Mouse (Mus musculus) layer of hippocampus, postnatal 36 days (tissue): ENCODE measurements around the gene Celf5. TPM values are rescaled to one million over a fixed set of nuclear protein-coding genes. Genes with fewer than 3 reads are reported as not detected.

Experiments used
- DNase-seq, 2 experiments: peaks; one replicate each; pipeline ENCODE4 v3.0.0; 2022
- total RNA-seq, 2 experiments: library from RNA; stranded (reverse); gene quantifications; 2 replicates each; pipeline ENCODE4 v1.2.3; 2021

The Celf5 gene
- total RNA-seq, 2 experiments from 2014 or later = 273 to 281 TPM

DNA sequence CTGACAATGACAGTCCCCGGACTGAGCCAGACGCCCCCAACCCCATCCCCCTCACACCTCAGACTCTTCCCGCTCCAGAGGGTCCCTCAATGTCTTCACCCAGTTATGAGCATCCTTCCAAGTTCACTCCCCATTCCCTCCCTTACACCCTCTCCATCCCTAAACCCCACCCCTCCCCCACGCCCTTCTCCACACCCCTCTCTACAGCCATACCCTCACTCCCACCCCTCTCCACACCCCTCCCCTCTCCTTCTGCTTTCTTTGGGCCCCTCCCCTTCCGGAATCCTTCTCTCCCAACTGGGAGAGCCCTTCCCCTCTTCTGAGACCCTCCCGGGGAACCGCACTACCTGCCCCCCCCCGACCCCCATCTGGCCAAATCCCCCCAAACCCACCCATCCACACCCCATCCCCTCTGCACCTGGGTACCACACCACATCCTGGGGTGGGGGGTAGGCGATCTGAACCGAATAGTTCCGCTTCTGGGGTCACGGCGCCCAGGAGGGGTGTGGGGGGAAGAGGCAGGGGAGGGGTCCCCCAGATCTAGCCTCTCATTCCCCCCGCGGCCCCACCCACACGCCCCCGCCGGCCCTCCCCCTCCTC, 10.0 kb downstream of the Celf5 start:
- no peak for DNase-seq

GRCm38 (mm10) chr10:81470454-81470853, 12.1 kb downstream of the Celf5 start:
- no peak for DNase-seq

DNA sequence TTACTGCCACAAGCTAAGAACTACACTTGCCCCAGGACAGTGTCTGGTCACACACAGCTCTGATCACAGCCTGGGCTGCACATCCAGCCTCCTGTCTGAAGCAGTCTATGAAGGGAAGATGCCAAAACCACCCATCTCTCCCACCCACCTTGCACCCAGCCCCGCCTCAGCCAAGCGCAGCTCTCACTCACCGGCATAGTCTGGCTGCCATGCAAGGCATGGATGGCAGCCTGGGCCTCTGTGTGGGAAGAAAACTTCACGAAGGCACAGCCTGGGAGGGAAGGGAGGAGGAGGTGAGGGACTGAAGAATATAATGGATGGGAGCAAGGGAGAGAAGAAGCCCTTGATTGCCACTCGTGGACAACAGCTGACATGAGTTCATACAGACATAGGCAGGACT, 13.3 kb downstream of the Celf5 start:
- DNase-seq = peak in 1 of 2 experiments; percentile 55

GRCm38 (mm10) chr10:81467670-81468235, 14.8 kb downstream of the Celf5 start:
- DNase-seq = peak in 1 of 2 experiments; percentile 18

GRCm38 (mm10) chr10:81466881-81467280, 15.6 kb downstream of the Celf5 start:
- peak in 1 of 2 experiments; percentile 4 for DNase-seq

GRCm38 (mm10) chr10:81466066-81466465, 16.4 kb downstream of the Celf5 start:
- peak in 1 of 2 experiments; percentile 1 for DNase-seq

- peak; percentile 3 to 4 for DNase-seq
These were observed 17.3 kb downstream of the Celf5 start for GRCm38 (mm10) chr10:81465265-81465645.

DNA sequence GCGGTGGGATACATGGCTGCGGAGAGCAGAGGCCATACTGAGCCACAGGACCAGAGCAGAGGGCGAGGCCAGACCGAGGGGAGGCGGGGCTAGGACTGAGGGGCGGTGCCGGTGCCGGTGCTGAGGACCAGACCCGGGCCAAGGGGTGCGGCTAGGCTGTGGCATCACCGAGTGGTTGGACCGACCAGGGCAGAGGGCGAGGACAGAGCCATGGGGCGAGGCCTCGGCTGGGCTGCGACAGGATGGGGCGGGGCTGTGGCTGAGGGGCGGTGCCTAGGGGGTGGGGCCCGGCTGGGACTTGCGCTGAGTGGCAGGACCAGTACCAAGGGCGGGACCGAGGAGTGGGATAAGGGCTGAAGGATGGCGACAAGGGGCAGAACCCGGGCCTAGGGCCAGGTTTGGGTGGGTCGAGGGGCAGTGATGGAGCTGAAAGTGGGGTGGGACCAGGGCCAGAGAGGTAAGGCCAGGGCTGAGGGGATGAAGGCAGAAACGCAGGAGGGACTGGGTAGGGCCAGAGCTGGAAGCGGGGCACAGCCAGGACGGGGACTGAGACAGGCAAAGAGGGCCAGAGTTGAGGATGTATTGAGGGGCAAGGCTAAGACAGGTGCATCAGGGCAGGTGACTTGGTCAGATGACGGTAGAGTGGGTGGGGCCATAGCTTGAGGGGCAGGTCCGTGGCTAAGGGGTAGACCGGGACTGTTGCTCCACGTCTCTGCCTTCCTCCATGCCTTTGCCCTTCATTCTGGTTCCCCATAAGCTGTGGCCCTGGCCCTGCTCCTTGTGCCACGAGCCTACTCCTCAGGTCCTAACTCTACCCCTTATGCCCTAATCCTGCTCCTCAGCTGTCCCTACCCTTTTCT, 17.9 kb downstream of the Celf5 start:
- DNase-seq = peak; percentile 15 to 21

GRCm38 (mm10) chr10:81463531-81463930, 19.0 kb downstream of the Celf5 start:
- DNase-seq = peak; percentile 1 to 10

DNA sequence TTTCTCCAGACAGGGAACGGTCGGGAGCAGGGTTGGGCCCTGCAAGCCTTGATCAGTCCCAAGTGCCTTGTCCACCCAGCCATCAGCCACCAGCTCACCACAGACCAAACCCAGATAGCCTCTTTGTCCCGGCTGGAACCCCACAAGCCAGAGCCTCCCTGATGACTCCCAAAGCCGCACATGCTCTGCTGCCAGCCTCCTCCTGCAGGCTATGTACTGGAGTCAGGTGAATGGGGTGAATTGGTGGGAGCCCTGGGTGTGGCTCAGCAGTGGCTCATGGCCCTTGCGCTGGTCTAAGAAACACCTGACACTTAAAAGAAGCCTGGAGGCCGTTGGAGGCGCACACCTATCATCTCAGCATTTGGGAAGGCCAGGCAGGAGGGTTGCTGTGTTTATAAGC, 19.6 kb downstream of the Celf5 start:
- DNase-seq = no peak

DNA sequence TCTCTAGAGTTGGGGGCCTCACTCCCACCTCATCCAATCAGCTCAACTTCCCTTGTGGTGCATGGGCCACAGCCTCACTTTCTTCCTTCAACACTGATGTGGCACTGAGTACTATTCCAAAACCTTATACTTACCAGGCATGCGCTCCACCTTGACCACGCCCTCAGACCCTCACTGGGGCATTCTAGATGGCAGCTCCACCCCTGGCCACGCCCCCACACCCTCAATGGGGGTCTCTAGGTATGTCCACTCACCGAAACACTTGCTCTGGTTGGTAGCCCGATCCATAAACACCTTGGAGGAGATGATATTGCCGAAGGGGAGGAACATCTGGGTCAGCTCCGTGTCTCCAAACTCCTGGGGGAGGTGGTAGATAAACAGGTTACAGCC, 20.1 kb downstream of the Celf5 start:
- peak in 1 of 2 experiments; percentile 2 for DNase-seq

DNA sequence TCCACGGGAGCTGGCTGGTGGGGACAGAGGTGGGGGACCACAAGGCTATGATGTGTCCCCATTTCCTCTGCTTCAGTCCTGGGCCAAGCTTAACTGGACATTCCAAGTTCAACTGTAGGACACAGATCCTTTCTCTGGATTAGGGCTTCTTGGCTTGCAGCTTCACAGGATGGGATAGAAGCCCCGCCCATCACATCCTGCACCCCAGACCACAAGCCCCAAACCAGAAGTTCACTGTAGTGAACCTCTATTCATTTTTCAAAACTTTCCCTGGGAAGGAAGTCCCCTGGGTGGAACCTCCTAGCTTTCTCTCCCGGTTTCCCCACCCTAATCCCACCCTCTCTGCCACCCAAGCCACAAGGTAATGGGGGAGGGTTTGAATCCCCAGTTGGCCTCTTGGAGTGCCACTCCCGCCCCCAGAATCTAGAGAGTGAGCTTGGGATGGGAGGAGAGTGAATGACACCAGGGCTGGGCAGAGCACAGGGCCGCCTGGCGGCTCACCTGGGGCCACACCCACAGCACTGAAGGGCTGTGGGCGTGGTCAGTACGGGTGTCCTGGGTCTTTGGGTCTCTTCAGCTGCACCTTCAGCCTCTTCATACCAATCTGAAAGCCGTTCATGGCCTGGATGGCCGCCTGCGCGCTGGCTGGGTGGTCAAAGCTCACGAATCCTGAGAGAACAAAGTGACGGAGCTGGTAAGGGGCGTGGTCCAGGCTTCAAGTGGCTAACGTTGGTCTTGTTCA, 20.7 kb downstream of the Celf5 start:
- no peak for DNase-seq

- DNase-seq = no peak
These were observed 21.6 kb downstream of the Celf5 start for GRCm38 (mm10) chr10:81460951-81461350.

DNA sequence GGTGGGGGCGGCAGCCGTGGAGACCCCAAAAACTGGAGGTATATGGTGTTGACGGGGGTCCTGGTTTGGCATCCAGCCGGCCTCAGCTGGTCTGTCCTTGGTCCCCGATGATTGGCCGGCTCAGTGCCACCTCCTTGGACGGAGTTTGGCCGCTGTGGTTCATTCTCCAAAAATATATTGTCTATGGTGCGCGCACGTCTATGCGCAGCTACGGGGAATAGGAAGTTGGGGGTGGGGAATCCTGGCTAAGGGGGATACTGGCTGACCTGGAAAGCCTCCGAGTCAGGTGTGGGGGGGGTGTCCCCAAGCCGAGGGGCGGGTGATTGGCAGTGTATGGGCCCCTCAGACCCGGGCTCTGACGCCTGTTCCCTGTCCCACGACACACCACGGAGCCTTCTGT, 22.0 kb downstream of the Celf5 start:
- DNase-seq = no peak

DNA sequence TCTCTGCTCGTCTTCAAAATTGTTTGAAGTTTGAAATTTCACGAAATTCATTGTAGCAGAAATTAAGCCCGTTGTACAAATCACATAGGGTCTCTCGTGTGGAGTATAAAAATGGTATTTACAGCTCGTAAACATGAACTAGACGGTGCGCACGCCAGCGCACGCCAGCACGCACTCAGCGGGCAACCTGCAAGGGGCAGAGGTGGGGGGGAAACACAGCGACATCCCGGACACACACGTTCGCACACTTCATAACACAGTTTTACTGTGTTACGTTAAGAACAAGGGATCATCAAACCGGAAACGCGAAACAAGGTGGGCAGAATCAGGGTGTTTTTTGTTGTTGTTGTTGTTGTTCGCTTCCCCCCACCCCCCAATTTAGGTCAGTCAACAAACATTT, 23.1 kb downstream of the Celf5 start:
- DNase-seq = no peak

GRCm38 (mm10) chr10:81458267-81458666, 24.2 kb downstream of the Celf5 start:
- DNase-seq = no peak

DNA sequence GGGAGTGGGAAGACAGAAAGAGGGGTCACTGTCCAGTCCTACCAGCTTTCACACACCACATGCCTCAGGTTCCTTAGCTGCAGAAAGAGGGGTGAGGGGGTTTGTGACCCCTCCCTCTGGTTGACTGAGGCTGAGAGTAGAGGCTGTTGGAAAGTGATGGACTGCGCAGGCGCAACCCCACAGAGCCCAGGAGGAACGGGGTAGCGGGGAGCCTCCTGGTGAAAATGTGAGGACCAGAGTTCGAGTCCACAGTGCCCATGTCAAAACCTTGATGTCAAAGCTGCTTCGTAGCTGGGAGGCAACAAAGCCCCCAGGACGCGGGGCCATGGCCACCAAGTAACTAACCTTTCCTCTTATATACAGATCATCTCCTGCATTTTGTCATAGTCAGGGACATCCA, 24.9 kb downstream of the Celf5 start:
- DNase-seq = no peak

DNA sequence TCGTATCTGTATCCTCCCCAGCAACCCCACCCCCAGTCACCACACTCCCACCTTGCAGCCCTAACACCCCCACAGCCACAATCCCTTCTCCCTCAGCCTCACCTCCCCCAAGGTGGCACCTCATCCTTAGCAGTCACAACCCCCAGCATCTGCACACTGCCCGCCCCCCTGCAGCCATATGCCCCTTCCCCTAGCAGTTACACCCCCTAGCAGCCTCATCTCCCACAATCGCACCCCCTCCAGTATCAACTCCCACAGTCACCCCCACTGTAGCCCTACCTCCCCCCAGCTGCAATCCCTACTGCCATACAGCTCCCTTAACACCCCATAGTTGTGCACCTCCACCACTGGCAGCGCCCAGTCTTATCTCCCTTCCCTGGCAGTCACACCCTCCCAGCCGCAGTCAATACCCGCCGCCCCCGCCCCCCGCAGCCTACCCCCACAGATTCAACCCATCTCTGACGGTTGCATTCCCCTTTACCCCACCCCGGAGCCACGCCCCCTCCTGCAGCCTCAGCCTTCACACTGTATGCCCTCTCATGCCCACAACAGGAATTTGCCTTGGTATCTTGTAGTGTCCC, 25.4 kb downstream of the Celf5 start:
- DNase-seq = no peak

DNA sequence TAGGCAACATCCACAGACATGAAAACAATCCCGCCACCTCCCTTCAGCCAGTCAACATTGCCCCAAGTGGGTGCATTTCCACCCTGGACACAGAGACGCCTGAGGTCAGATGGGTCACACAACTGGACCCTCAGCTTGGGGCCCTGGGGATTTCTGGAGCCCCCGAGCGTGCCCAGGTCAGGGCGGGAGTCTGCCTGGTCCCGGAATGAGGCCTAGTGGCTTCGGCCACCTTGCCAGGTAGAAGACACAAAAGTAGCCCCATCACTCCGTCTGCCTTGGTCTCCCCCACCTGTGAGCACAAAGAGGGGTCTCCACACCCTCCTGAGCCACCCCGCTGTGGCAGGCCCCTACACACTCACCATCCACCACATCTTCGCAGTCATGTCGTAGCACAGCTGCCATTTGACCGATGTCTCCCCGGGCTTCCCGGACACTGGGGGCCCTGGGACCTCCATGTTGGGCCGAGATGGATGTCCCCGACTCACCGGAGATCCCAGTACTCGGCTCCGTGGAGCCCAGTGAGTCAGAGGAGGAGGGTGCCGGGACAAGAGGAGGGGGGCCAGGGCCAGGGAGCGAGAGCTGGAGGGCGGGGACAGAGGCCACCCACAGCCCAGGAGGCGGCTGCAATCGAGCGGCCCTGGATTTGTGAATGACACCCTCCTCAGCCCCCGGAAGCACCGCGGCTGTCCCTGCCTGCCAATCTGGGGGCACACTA, 27.2 kb downstream of the Celf5 start, which contains the start of gene Nfic:
Gene Nfic, minus strand, starts transcription at position 455 of the 715 bp plus-strand sequence.
- DNase-seq = no peak

DNA sequence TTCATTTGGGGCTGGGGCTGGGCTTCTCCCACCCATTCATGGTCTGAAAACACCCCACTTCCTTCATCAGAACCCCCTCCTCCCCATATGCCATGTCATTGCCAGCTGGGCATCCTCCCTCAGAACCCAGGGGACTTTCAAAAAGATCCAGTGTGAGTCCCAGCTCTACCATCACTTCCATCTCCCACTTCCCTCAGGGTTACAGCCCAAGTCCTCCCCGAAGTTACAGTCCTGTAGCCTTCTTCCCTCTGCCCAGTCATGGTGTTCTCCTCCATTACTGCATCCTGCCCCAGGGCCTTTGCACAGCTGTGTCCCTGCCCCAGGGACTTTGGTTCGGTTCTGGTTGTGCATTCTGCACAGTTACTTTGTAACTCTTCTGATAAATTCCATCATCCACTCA, 28.4 kb downstream of the Celf5 start:
- DNase-seq = no peak

- DNase-seq = no peak
These were observed 29.6 kb downstream of the Celf5 start for GRCm38 (mm10) chr10:81452947-81453288.
